Mouse (Mus musculus): ENCODE data around the gene Plppr4. TPM values are rescaled to one million over a fixed set of nuclear protein-coding genes. Genes with fewer than 3 reads are reported as not detected.

The Plppr4 gene
- polyA plus RNA-seq, 1 experiment, result not detected

DNA sequence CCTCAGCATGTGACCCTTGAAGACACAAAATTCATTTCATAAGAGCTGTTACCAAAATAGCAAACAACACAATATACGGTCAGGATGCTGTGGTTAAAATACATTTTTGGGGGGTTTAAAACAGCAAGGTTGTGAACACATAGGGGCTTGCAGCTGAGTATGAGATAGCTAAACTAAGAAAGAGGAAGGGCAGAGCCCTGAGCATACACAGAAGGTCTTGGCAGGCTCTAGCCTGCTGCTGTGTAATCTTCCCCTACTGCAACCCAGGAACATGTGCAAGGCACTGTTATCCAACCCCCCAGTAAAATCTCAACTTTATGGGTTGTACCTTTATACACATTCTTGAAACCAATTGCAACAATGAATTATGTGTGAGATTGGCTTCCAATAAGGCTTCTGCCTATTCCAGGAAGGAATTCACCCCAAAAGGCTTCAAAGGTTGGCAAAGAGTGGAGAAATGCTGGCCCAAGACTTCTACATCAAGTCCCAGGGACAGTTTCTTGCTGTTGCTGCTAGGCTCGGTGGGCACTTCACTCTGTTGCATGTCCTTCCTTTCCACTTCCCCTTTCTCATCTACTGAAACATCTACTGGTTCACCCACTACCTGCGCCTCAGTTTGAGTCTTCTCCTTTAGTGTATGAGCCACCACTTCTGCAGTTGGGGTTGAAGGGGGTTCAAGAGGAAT is 51.6 kb downstream of the Plppr4 start:
- TF ChIP-seq GATA1 (IDR thresholded peaks at IDR 0.05; ENCODE audit: low read length), result no peak

DNA sequence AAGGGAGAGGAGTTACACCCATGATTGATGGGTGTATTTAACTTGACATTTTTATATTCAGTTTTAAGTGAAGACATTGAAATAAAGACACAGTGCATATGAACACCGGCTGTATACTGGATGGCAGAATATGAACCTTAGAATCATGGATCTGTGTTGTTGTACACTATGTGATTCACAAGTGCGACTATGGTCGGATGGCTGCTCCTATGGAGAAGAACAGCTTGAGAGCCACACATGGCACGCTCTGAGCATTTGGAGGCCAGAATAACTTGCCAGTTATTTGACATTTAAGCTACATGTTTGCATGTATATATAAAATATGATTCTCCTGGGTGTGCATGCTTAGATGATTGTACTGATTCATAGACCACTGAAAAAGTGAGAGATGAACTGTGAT is 53.1 kb downstream of the Plppr4 start:
- TF ChIP-seq GATA1 (IDR thresholded peaks at IDR 0.05; ENCODE audit: low read length), result no peak

DNA sequence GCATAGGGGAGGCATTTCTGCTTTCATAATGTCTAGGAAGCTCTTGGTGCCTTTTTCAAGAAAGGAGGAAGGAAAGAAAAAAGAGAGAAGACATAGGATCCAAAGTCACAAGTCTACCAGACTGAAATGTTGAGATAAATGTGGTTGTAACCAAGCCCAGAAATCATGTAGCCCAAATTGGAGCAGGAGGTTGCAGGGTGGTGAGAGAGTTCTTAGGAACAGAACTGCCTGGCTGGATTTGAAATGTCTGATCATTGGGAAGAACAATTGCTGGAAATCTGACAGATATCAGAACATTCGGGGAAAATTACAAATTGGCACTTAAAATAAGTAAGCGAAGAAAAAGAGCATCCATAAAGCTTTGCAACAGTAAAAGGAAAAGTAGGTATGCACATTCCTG is 56.6 kb downstream of the Plppr4 start:
- TF ChIP-seq GATA1 (IDR thresholded peaks at IDR 0.05; ENCODE audit: low read length), result no peak

DNA sequence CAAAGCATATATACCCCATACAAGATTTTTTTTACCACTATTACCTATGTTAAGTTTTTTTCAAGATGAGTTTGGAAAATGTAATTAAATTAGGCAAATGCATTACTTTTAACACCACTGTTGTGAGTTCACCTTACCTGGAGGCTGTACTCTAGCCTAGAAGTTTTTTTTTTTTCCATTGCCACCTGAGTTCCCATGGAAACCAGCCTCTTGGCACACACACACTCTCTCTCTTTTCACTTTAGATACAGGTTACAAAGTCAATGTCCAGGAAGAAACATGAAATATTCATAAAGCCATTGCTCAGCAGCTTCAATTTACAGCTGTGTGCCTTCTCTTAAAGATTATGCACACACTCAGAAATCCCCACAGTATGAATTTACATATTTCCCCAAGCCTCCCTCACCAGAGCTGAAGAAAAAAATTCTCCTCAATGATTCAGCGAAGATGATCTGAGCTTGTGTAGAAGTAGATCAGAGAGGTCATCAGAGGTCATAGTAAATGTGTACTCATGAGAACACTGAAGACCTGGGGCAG is 59.9 kb downstream of the Plppr4 start:
- TF ChIP-seq GATA1 (IDR thresholded peaks at IDR 0.05; ENCODE audit: low read length), result no peak

DNA sequence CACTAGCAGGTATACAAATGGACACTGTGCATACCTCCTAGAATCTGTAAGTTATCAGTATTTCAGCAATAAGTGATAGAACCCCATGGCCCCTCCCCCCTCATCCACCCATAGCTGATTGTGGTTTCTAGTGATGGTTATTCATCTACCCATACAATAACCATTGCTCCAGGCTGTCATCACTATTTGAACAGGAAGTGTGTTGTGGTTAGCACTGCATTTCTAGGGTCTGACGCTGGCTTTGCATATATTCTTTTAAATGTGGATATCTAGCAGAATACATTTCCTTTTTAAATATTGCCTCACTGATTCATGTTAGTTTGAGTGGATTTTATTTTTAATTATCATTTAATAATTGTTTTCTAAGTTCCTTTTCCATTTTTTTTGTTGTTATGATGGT is 62.9 kb downstream of the Plppr4 start:
- TF ChIP-seq GATA1 (IDR thresholded peaks at IDR 0.05; ENCODE audit: low read length), result no peak

DNA sequence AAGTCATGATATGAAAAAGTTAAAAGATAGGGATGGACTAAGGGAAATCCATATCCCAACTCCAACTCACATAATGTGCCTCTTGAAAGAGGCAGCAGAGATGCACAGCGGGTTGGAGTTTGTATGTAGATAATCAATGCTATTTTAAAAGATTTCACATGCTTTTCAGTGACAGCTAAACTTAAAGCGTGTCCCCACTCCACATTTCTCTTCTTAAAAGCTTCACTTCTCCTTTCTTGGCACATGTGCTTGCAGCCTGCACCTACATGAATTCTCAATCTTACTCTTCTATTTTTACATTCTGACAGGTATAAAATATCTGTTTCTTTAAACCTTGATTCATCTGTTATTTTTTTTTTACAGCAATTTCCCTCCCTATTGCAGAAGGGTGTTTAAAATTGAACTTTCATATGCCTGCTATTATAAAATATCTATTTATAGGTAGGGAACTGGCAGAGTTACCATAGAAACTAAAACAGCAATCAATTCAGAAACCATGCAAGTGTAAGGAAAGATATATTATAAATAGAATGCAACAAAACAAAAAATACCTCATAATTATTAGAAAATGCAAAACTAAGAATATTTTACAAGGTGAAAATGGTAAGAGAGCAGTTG is 66.3 kb downstream of the Plppr4 start:
- TF ChIP-seq GATA1 (IDR thresholded peaks at IDR 0.05; ENCODE audit: low read length), result no peak

Other genes starting within 250 kb of the Plppr4 start
- not detected in 2 replicates for gene Plppr5, start 214.0 kb upstream of the Plppr4 start, polyA plus RNA-seq (2012)

Measured in G1E-ER4 (cell line).